Mouse (Mus musculus): ENCODE results near the gene Syne4. TPM values are rescaled to one million over a fixed set of nuclear protein-coding genes. Genes with fewer than 3 reads are reported as not detected.

Gene Syne4
- polyA plus RNA-seq, 1 experiment, result 1.2 TPM

DNA sequence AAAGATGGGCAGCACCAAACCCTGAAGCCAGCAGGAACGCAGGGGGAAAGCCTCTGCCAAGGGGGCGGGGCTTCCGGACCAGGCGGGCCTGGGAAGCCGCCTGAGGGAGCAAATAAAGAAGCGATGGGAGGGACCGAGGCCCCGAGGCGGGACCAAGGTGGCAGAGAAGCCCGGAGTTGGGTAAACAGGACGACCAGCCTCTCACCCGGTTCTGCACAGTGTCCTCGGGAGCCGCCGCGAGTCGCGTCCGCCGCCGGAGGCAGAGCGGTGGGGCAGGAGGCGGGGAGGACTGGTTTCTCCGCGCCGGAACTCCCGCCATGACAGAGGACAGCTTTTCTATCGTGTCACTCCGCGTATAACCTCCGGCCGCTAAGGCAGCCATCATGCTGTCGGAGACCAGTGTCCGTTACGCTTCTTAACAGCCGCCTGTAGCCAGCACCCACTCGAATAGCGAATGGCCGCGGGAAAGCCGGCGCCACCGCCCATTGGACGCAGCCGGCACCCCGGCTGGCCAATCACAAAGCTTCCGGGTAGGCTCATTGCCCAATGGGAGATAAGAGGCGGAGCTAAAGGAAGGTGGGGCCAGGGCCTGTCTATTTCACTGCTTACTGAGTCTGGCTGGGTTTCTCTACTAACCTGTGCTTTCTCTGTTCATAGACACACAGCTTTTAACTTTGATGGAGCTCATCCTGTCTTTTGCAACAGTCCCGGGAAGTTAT lies 34.5 kb upstream of the Syne4 start, which contains the start of the genes Thap8 and Wdr62:
Gene Thap8 (plus strand): TSS at position 144 of the 719 bp plus-strand sequence.
Gene Wdr62 (minus strand): TSS at position 469 of the 719 bp plus-strand sequence.
- TF ChIP-seq POLR2AphosphoS2 (IDR thresholded peaks at IDR 0.05; ENCODE audit: insufficient read length, low read depth) (peak; percentile 29), MAX (IDR thresholded peaks at IDR 0.05; ENCODE audit: low read depth) (no peak), MYOG (IDR thresholded peaks at IDR 0.05; ENCODE audit: control insufficient read depth in 1 of 3, insufficient read depth in 1 of 3, insufficient read length in 2 of 3, low read depth in 2 of 3) (peak in 1 of 3 experiments; percentile 1), POLR2A (IDR thresholded peaks at IDR 0.05; ENCODE audit: insufficient read length, low read depth) (peak; percentile 51), E2F4 (IDR thresholded peaks at IDR 0.05; ENCODE audit: insufficient read depth) (peak; percentile 91), MYOD1 (IDR thresholded peaks at IDR 0.05; ENCODE audit: control insufficient read depth in 1 of 3, insufficient read length in 2 of 3, low read depth in 2 of 3) (no peak), TCF12 (IDR thresholded peaks at IDR 0.05; ENCODE audit: insufficient read depth, poor library complexity, severe bottlenecking) (no peak), CEBPB (IDR thresholded peaks at IDR 0.05; ENCODE audit: insufficient read depth, poor library complexity, severe bottlenecking) (no peak), SRF (IDR thresholded peaks at IDR 0.05; ENCODE audit: control insufficient read depth, insufficient read length, low read depth) (no peak), TCF3 (IDR thresholded peaks at IDR 0.05; ENCODE audit: insufficient read length, low read depth) (no peak)
- Histone ChIP-seq H3K4me2 (ENCODE audit: low read depth) (peak within 1 kb of the TSS; percentile 91), H3K36me3 (ENCODE audit: control insufficient read depth, insufficient read depth) (no peaks in the 10 kb centered on the region), H3K79me2 (ENCODE audit: control insufficient read depth, insufficient read depth) (no peaks in the 10 kb centered on the region), H3ac (ENCODE audit: control insufficient read depth, insufficient read length) (peak within 1 kb of the TSS; percentile 2), H3K4me3 (peak within 1 kb of the TSS; percentile 36), H3K27me3 (ENCODE audit: control insufficient read depth, insufficient read depth, insufficient read length) (no peaks in the 10 kb centered on the region)

DNA sequence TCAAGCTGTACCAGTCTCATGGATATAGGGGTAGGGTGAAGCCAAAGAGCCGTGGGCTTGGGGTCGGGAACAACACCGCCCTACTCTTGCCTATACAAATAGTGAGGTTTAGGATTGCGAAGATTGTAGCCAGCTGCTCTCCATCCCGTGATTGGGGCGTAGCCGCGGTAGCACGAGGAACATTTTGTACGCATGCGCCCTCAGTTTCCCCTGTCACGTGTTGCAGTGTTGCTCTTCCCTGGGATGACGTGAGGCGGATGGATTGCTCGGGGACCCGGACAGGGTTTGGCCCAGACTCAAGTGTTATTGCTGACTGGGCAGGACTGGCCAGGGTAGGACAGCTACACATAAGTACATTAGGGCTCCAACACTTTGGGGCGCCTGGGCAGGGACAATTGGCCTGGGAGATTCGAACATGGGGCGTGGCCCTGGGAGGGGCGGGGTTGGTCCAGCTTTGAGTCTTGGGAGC lies 33.9 kb upstream of the Syne4 start:
- Histone ChIP-seq H3K4me2 (ENCODE audit: low read depth) (peak overlapping the region; percentile 91), H3ac (ENCODE audit: control insufficient read depth, insufficient read length) (peak overlapping the region; percentile 2), H3K79me2 (ENCODE audit: control insufficient read depth, insufficient read depth) (no peaks in the 10 kb centered on the region), H3K4me3 (peak overlapping the region; percentile 36), H3K27me3 (ENCODE audit: control insufficient read depth, insufficient read depth, insufficient read length) (no peaks in the 10 kb centered on the region), H3K36me3 (ENCODE audit: control insufficient read depth, insufficient read depth) (no peaks in the 10 kb centered on the region)
- TF ChIP-seq USF1 (IDR thresholded peaks at IDR 0.05; ENCODE audit: low read depth) (peak; percentile 99), MYOD1 (IDR thresholded peaks at IDR 0.05; ENCODE audit: control insufficient read depth in 1 of 3, insufficient read length in 2 of 3, low read depth in 2 of 3) (peak in 1 of 3 experiments; percentile 48), MAX (IDR thresholded peaks at IDR 0.05; ENCODE audit: low read depth) (no peak), REST (IDR thresholded peaks at IDR 0.05; ENCODE audit: insufficient read depth, insufficient read length) (no peak), POLR2A (IDR thresholded peaks at IDR 0.05; ENCODE audit: insufficient read length, low read depth) (peak; percentile 57), SRF (IDR thresholded peaks at IDR 0.05; ENCODE audit: control insufficient read depth, insufficient read length, low read depth) (no peak), TCF12 (IDR thresholded peaks at IDR 0.05; ENCODE audit: insufficient read depth, poor library complexity, severe bottlenecking) (no peak), POLR2AphosphoS2 (IDR thresholded peaks at IDR 0.05; ENCODE audit: insufficient read length, low read depth) (peak; percentile 17), MYOG (IDR thresholded peaks at IDR 0.05; ENCODE audit: control insufficient read depth in 1 of 3, insufficient read depth in 1 of 3, insufficient read length in 2 of 3, low read depth in 2 of 3) (peak in 1 of 3 experiments; percentile 75)

DNA sequence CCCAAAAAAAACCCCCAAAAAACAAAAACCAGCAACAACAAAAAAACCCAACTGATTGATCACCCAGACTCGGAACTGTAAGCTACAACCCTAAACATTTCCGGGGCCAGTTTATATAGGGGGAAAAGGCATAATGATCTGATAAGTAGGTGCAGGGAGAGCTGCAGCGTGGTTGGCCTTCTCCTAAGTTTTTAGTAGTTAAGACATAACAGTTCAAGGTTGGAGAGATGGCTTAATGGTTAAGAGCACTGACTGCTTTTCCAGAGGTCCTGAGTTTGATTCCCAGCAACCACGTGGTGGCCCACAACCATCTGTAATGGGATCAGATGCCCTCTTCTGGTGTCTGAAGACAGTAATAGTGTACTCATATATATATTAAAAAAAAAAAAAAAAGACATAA lies 33.1 kb upstream of the Syne4 start:
- Histone ChIP-seq H3K4me2 (ENCODE audit: low read depth) (peak overlapping the region; percentile 91), H3ac (ENCODE audit: control insufficient read depth, insufficient read length) (no peak overlapping the region), H3K36me3 (ENCODE audit: control insufficient read depth, insufficient read depth) (no peaks in the 10 kb centered on the region), H3K79me2 (ENCODE audit: control insufficient read depth, insufficient read depth) (no peaks in the 10 kb centered on the region), H3K27me3 (ENCODE audit: control insufficient read depth, insufficient read depth, insufficient read length) (no peaks in the 10 kb centered on the region), H3K4me3 (peak overlapping the region; percentile 36)
- TF ChIP-seq MAX (IDR thresholded peaks at IDR 0.05; ENCODE audit: low read depth), result no peak
- TF ChIP-seq E2F4 (IDR thresholded peaks at IDR 0.05; ENCODE audit: insufficient read depth), result no peak
- TF ChIP-seq TCF12 (IDR thresholded peaks at IDR 0.05; ENCODE audit: insufficient read depth, poor library complexity, severe bottlenecking), result no peak
- no peak for TF ChIP-seq USF1 (IDR thresholded peaks at IDR 0.05; ENCODE audit: low read depth)
- TF ChIP-seq TCF3 (IDR thresholded peaks at IDR 0.05; ENCODE audit: insufficient read length, low read depth), result no peak
- no peak for TF ChIP-seq MYOD1 (IDR thresholded peaks at IDR 0.05; ENCODE audit: control insufficient read depth in 1 of 3, insufficient read length in 2 of 3, low read depth in 2 of 3)
- no peak for TF ChIP-seq MYOG (IDR thresholded peaks at IDR 0.05; ENCODE audit: control insufficient read depth in 1 of 3, insufficient read depth in 1 of 3, insufficient read length in 2 of 3, low read depth in 2 of 3)
- TF ChIP-seq CEBPB (IDR thresholded peaks at IDR 0.05; ENCODE audit: insufficient read depth, poor library complexity, severe bottlenecking), result no peak
- no peak for TF ChIP-seq POLR2AphosphoS2 (IDR thresholded peaks at IDR 0.05; ENCODE audit: insufficient read length, low read depth)
- TF ChIP-seq SRF (IDR thresholded peaks at IDR 0.05; ENCODE audit: control insufficient read depth, insufficient read length, low read depth), result no peak
- no peak for TF ChIP-seq REST (IDR thresholded peaks at IDR 0.05; ENCODE audit: insufficient read depth, insufficient read length)
- TF ChIP-seq POLR2A (IDR thresholded peaks at IDR 0.05; ENCODE audit: insufficient read length, low read depth), result no peak

GRCm38 (mm10) chr7:30282740-30283139 lies 31.9 kb upstream of the Syne4 start:
- H3ac ChIP-seq (ENCODE audit: control insufficient read depth, insufficient read length), result no peak overlapping the region
- no peaks in the 10 kb centered on the region for H3K36me3 ChIP-seq (ENCODE audit: control insufficient read depth, insufficient read depth)
- no peaks in the 10 kb centered on the region for H3K27me3 ChIP-seq (ENCODE audit: control insufficient read depth, insufficient read depth, insufficient read length)
- H3K4me2 ChIP-seq (ENCODE audit: low read depth), result no peak overlapping the region
- no peaks in the 10 kb centered on the region for H3K79me2 ChIP-seq (ENCODE audit: control insufficient read depth, insufficient read depth)
- H3K4me3 ChIP-seq, result no peak overlapping the region
- peak; percentile 51 for TF ChIP-seq USF1 (IDR thresholded peaks at IDR 0.05; ENCODE audit: low read depth)
- TF ChIP-seq POLR2A (IDR thresholded peaks at IDR 0.05; ENCODE audit: insufficient read length, low read depth), result no peak
